Mouse (Mus musculus) cerebellum, postnatal 25 days (tissue): ENCODE results near the gene Psmd13.

Experiments
- DNase-seq, 2 experiments: peaks; one replicate each; pipeline ENCODE4 v3.0.0; 2021; ENCODE audit warnings: mixed read lengths in 2 of 2

Psmd13 gene

GRCm38 (mm10) chr7:140907697-140908096 lies 25.9 kb downstream of the Psmd13 start:
- no peak for DNase-seq

GRCm38 (mm10) chr7:140908181-140908580 lies 26.4 kb downstream of the Psmd13 start:
- DNase-seq, result no peak

GRCm38 (mm10) chr7:140908634-140909107 lies 26.9 kb downstream of the Psmd13 start:
- peak; percentile 83 to 85 for DNase-seq

GRCm38 (mm10) chr7:140912293-140912692 lies 30.5 kb downstream of the Psmd13 start:
- no peak for DNase-seq

GRCm38 (mm10) chr7:140912846-140913482 lies 31.2 kb downstream of the Psmd13 start:
- DNase-seq, result no peak

GRCm38 (mm10) chr7:140914031-140914690 lies 32.4 kb downstream of the Psmd13 start:
- no peak for DNase-seq

- DNase-seq, result no peak
Observed at GRCm38 (mm10) chr7:140919911-140920310, 38.1 kb downstream of the Psmd13 start.

- DNase-seq, result no peak
Observed at GRCm38 (mm10) chr7:140920418-140921029, 38.8 kb downstream of the Psmd13 start, which contains the start of gene Nlrp6. TSS of gene Nlrp6 (plus strand) at chr7:140920902.

GRCm38 (mm10) chr7:140921225-140921975 lies 39.6 kb downstream of the Psmd13 start:
- DNase-seq, result no peak

- peak; percentile 92 to 95 for DNase-seq
Observed at GRCm38 (mm10) chr7:140922398-140923069, 40.8 kb downstream of the Psmd13 start.

GRCm38 (mm10) chr7:140923070-140923775 lies 41.5 kb downstream of the Psmd13 start:
- DNase-seq, result no peak

- DNase-seq, result no peak
Observed at GRCm38 (mm10) chr7:140927181-140927580, 45.4 kb downstream of the Psmd13 start.

GRCm38 (mm10) chr7:140938436-140938835 lies 56.7 kb downstream of the Psmd13 start:
- DNase-seq, result no peak

- DNase-seq, result no peak
Observed at GRCm38 (mm10) chr7:140938896-140939295, 57.1 kb downstream of the Psmd13 start.

GRCm38 (mm10) chr7:140939669-140940171 lies 58.0 kb downstream of the Psmd13 start:
- no peak for DNase-seq

GRCm38 (mm10) chr7:140941222-140942051 lies 59.7 kb downstream of the Psmd13 start, which contains the start of gene Pgghg:
TSS of gene Pgghg (plus strand) at chr7:140941391.
- peak; percentile 67 to 78 for DNase-seq

- no peak for DNase-seq
Observed at GRCm38 (mm10) chr7:140942341-140942740, 60.6 kb downstream of the Psmd13 start.

- DNase-seq, result no peak
Observed at GRCm38 (mm10) chr7:140942811-140943210, 61.0 kb downstream of the Psmd13 start.

- no peak for DNase-seq
Observed at GRCm38 (mm10) chr7:140943356-140943755, 61.6 kb downstream of the Psmd13 start.

- DNase-seq, result no peak
Observed at GRCm38 (mm10) chr7:140944236-140944635, 62.5 kb downstream of the Psmd13 start.

- no peak for DNase-seq
Observed at GRCm38 (mm10) chr7:140945247-140945646, 63.5 kb downstream of the Psmd13 start.
